Mouse (Mus musculus): Measurements from ENCODE around the gene Zfp944. TPM values are rescaled to one million over a fixed set of nuclear protein-coding genes. Genes with fewer than 3 reads are reported as not detected.
A peak's percentile ranks its signal among the peaks of the same experiment; 100 is the strongest.
"Not testable (repeated sequence)": the region's sequence is repeated elsewhere in the genome, so short reads cannot be mapped to it uniquely, and the experiment has no call there.

Zfp944 gene
- 14.4 and 16.0 TPM in 2 replicates for polyA plus RNA-seq (2016; fragmentation: Nextera tagmentation; extraction: Ambion mirVana)

DNA sequence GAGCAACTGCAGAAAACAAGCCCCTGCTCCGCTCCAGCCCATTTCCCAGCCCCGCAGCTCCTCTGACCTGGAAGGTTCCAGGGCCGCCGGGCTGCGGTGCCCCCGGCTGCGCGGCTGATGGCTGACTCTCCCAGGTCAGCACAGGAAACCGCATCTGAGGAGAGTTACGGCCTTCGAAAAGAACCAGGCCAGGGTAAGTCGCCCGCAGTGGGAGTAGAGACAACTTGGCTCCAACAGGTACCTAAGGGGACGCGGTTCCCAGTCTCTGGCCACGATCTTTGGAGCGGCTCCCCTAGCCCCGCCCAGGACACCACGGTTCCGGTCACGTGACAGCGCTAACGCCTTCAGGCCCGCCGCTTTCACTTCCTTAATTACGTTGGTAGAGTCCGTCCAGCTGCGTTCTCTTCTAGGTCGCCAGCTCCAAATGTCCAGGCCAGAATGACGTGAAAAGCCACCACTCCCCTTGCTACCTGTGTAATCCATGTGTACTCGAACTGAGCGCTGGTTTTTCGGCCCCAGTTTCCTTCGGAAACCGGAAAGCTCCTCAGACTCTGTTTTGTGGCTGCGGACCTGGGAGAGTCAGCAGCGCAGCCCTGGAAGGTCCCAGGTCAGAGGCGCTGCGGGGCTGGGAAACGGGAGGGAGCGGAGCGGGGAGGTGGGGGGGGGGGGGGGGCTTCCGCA is at the start of gene Zfp944, which contains the start of gene Zfp758:
Gene Zfp944 (minus strand): TSS at position 300 of the 681 bp plus-strand sequence.
Gene Zfp758 (plus strand): TSS at position 353 of the 681 bp plus-strand sequence.
- peaks cover 42% of the 10 kb centered on the region for H3K36me3 ChIP-seq (replicated peaks)
- DNase-seq (ENCODE audit: extremely low spot score, low spot score), result peak; percentile 67
- not testable (repeated sequence) for H3K27me3 ChIP-seq (ENCODE audit: poor library complexity, severe bottlenecking)
- H3K4me1 ChIP-seq, result peaks cover 19% of the 10 kb centered on the region
- peak within 1 kb of the TSS; percentile 86 for H3K27ac ChIP-seq
- 0% methylated on average over 29 of the region's 43 CpGs for WGBS
- peak within 1 kb of the TSS; percentile 63 for H3K4me3 ChIP-seq
- H3K9me3 ChIP-seq, result peaks cover 36% of the 10 kb centered on the region

DNA sequence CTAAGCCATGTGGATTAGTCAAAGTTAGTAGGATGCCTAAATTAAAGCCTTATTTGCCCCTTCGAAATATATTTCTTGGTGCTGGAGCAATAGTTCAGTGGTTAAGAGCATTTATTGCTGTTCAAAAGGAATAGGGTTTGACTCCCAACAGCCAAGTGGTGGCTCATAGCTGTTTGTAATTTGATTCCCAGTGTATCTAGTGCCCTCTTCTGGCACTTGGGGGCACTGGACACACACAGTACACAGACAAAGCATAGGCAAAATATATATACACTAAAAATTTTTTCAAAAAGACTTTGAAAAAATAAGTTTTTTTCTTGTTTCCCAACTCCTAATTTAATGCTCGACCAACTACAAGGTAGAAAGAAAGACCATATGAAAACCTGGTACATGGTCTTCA is 49.6 kb upstream of the Zfp944 start:
- DNase-seq (ENCODE audit: extremely low spot score, low spot score), result no peak
- no peaks in the 10 kb centered on the region for H3K4me1 ChIP-seq
- 82% methylated on average over 2 of the region's 2 CpGs for WGBS
- no peaks in the 10 kb centered on the region for H3K36me3 ChIP-seq (replicated peaks)
- H3K4me3 ChIP-seq, result no peak overlapping the region
- peaks cover 3% of the 10 kb centered on the region; the same call in 1 of the 2 replicates for H3K9me3 ChIP-seq
- no peak overlapping the region for H3K27ac ChIP-seq
- no peaks in the 10 kb centered on the region for H3K27me3 ChIP-seq (ENCODE audit: poor library complexity, severe bottlenecking)

DNA sequence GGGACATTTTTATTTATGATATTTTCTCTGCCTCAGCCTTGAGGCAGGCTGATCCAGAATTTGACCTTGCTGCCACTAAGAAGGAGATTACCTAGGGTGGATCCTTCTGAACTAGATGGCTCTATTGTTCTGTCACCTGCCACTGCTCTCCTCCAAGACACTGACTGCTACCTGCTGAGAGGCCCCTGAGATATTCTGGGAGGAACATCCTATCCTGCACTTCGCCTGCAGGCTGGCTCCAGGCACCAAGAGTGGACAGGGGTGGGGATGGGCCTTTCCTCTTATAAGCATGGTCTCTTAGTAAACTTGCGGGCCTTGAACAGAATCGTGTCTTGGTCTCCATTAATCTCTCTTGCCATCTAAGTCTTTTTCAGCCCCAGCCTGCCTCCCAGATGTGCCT is 2.7 kb upstream of the Zfp944 start:
- Histone ChIP-seq H3K4me1 (peaks cover 19% of the 10 kb centered on the region), H3K36me3 (replicated peaks) (peaks cover 37% of the 10 kb centered on the region), H3K4me3 (no peak overlapping the region), H3K27ac (no peak overlapping the region), H3K27me3 (ENCODE audit: poor library complexity, severe bottlenecking) (no peaks in the 10 kb centered on the region), H3K9me3 (peaks cover 55% of the 10 kb centered on the region)
- no peak for DNase-seq (ENCODE audit: extremely low spot score, low spot score)
- 90% methylated on average over 3 of the region's 3 CpGs for WGBS

DNA sequence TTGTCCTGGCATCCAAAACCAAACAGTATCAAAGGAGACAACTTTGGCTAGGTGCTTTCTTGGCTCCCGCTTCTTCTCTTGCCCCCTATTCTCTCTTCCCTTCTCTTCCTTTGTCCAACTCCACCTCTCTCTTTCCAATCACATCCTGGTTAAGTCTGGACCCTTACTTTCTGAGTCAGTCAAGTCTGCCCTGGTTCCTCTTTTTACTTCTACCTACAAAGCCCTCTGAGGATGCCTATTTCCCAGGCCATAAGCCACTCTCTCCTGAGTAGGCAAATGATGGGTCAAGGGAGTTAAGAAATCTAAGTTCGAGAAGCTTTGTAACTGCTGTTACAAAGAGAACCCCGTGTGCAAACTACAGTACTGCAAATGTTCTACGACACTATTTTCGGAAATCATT is 628 bp downstream of the Zfp944 start:
- no peak for DNase-seq (ENCODE audit: extremely low spot score, low spot score)
- H3K4me3 ChIP-seq, result peak overlapping the region; percentile 63
- H3K4me1 ChIP-seq, result peaks cover 19% of the 10 kb centered on the region
- peaks cover 45% of the 10 kb centered on the region for H3K36me3 ChIP-seq (replicated peaks)
- no peaks in the 10 kb centered on the region for H3K27me3 ChIP-seq (ENCODE audit: poor library complexity, severe bottlenecking)
- WGBS, result 26% methylated on average over 5 of the region's 5 CpGs
- peaks cover 29% of the 10 kb centered on the region for H3K9me3 ChIP-seq
- H3K27ac ChIP-seq, result peak overlapping the region; percentile 83; the same call in 1 of the 2 replicates

DNA sequence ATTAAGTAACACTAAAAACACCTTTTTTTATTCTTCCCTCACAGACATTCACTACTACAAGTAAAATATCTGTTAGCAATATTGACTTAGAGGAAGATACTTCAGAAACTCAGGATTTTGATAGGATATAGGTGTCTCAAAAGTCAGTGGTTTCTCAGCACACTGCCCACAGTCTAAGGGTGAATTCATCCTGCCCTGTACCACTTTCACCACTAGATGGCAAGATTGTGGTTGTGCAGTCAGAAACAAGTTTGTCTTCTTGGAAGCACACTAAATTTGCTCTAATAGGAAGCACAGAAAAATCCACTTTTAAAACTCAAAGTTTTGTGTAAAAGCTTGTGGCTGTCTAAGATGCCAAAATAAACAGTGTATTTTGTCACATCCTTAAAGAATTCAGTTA is 8.4 kb downstream of the Zfp944 start:
- DNase-seq (ENCODE audit: extremely low spot score, low spot score), result no peak
- no peaks in the 10 kb centered on the region for H3K9me3 ChIP-seq
- H3K4me1 ChIP-seq, result no peaks in the 10 kb centered on the region
- no peaks in the 10 kb centered on the region for H3K27me3 ChIP-seq (ENCODE audit: poor library complexity, severe bottlenecking)
- no peak overlapping the region for H3K4me3 ChIP-seq
- no peak overlapping the region for H3K27ac ChIP-seq
- peaks cover 84% of the 10 kb centered on the region for H3K36me3 ChIP-seq (replicated peaks)

DNA sequence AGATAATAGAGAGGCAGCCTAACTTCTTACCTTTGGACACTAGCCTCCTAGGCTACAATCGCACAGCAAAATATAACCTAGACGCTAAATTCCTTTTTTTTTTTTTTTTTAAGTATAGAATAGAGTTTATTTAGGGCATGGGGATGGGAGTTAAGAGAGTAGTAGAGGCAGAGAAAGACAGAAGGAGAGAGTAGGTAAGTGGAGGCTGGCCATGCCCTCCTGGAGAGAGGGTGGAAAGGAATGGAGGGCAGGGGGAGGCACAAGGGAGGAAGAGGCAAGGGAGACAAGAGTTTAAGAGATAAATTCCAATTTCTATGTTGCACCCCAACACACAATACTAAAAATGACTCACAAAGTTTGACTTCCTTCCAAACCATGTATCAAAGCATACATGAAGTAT is 46.0 kb downstream of the Zfp944 start:
- WGBS, result 12% methylated on average over 2 of the region's 2 CpGs
- DNase-seq (ENCODE audit: extremely low spot score, low spot score); H3K4me1 ChIP-seq; H3K9me3 ChIP-seq; H3K27me3 ChIP-seq (ENCODE audit: poor library complexity, severe bottlenecking); H3K36me3 ChIP-seq (replicated peaks): not testable (repeated sequence)
- Histone ChIP-seq H3K27ac (peak overlapping the region; percentile 86; the same call in 1 of the 2 replicates), H3K4me3 (peak overlapping the region; percentile 64)

DNA sequence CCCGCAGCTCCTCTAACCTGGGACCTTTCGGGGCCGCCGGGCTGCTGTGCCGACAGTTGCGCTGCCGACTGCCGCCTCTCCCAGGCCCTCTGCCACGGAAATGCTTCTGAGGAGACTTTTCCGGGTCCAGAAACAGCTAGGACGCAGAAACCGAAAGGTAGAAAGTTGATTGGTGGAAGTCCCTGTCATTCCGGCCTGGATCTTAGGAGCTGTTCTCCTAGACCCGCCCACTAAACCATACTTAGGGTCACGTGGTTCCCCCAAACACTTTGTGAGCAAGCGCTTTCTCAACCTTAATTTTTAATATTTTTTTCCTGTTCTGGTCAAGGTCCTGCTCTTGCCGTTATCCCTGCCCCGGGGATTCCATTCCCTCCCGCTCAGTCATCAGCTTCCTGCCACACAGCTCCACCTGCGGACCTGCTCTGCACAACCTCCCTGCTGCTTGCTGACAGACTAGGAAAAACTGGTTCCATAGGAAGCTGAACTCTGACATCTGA is 46.4 kb downstream of the Zfp944 start, which contains the start of gene CT030661.1:
Gene CT030661.1 (minus strand): TSS at position 108 of the 497 bp plus-strand sequence.
- peak; percentile 81 for DNase-seq (ENCODE audit: extremely low spot score, low spot score)
- H3K36me3 ChIP-seq (replicated peaks); H3K4me1 ChIP-seq; H3K9me3 ChIP-seq; H3K27me3 ChIP-seq (ENCODE audit: poor library complexity, severe bottlenecking): not testable (repeated sequence)
- peak within 1 kb of the TSS; percentile 86 for H3K27ac ChIP-seq
- H3K4me3 ChIP-seq, result peak within 1 kb of the TSS; percentile 64
- WGBS, result under 1% methylated on average over 20 of the region's 20 CpGs

DNA sequence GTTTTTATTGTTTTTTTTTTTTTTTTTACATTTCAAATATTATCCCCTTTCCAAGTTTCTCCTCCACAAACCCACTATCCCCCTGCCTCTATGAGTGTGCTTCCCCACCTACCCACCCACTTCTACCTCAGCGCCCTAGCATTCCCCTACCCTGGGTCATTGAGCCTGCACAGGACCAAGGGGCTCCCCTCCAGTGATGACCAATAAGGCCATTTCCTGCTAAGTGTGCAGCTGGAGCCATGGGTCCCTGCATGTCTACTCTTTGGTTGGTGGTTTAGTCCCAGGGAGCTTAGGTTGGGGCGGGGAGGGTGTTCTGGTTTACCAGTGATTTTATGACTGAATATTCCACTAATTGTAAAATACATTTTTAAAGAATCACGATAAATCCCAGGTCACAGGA is 47.0 kb downstream of the Zfp944 start:
- not testable (repeated sequence) for H3K4me1 ChIP-seq; H3K9me3 ChIP-seq; DNase-seq (ENCODE audit: extremely low spot score, low spot score); H3K36me3 ChIP-seq (replicated peaks); H3K27me3 ChIP-seq (ENCODE audit: poor library complexity, severe bottlenecking)
- 0% methylated on average over 3 of the region's 3 CpGs for WGBS
- H3K4me3 ChIP-seq, result peak overlapping the region; percentile 64
- peak overlapping the region; percentile 86; the same call in 1 of the 2 replicates for H3K27ac ChIP-seq

Other genes starting within 250 kb of the Zfp944 start
- gene Zfp947, start 195.2 kb downstream of the Zfp944 start, polyA plus RNA-seq (2016; fragmentation: Nextera tagmentation; extraction: Ambion mirVana), result 2.2 and 2.3 TPM in 2 replicates
- gene Zfp994, start 135.8 kb downstream of the Zfp944 start, polyA plus RNA-seq (2016; fragmentation: Nextera tagmentation; extraction: Ambion mirVana), result 2.0 and 2.5 TPM in 2 replicates
- gene CT030661.1, start 46.6 kb downstream of the Zfp944 start, polyA plus RNA-seq (2016; fragmentation: Nextera tagmentation; extraction: Ambion mirVana), result 8.4 and 9.6 TPM in 2 replicates
- gene Zfp758, start 53 bp upstream of the Zfp944 start, polyA plus RNA-seq (2016; fragmentation: Nextera tagmentation; extraction: Ambion mirVana), result 6.5 and 7.9 TPM in 2 replicates
- gene Zfp946, start 62.8 kb upstream of the Zfp944 start, polyA plus RNA-seq (2016; fragmentation: Nextera tagmentation; extraction: Ambion mirVana), result 21.8 and 21.9 TPM in 2 replicates
- not detected in 2 replicates for gene Vmn2r111, start 212.1 kb upstream of the Zfp944 start, polyA plus RNA-seq (2016; fragmentation: Nextera tagmentation; extraction: Ambion mirVana)
- not detected in 2 replicates for gene Vmn2r112, start 239.6 kb upstream of the Zfp944 start, polyA plus RNA-seq (2016; fragmentation: Nextera tagmentation; extraction: Ambion mirVana)

Measured in forebrain, embryonic 10.5 days (tissue).